Mouse (Mus musculus) olfactory bulb, adult 2 months (tissue): ENCODE measurements around the gene Nr1i2.

Experiments used
- CTCF ChIP-seq: fragments of 200-500 bp; IDR thresholded peaks from 2 replicates; pipeline ENCODE4 v1.5.1; 2012; ENCODE audit warnings: low read depth, mild to moderate bottlenecking, low read length, moderate library complexity; ENCODE audit not compliant: insufficient read depth
- POLR2A ChIP-seq: fragments of 200-500 bp; IDR thresholded peaks from 2 replicates; pipeline ENCODE4 v1.6.1; 2012; ENCODE audit warnings: mild to moderate bottlenecking, low read depth, low read length, moderate library complexity; ENCODE audit not compliant: insufficient read depth

DNA sequence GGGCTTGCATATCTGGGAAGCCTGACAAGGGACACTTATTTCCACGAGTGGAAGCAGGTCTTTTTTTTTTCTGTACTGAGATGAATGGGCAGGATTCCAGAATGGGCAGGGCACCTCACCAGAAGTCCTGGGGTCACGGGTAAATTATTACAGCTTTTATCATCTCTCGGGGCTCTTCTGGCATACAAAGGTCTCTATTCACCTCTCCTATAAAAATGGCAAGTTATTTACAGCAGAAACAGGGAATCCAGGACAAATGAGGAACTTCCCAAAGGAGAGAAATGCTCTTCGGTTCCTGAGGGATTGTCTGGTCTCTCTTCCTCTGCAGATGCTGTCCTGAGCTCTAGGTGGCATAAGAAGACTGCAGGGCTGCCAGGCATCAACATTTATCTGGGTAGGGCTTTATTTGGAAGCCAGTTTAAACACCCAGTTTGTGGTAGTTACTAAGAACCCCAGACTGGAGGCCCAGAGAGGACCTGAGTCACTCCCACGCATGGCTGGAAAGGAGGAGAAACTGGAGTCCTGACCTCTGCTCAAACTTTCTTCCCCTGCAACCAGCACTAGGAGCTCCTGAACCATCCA lies 816 bp upstream of the Nr1i2 start:
- no peak for TF ChIP-seq CTCF
- TF ChIP-seq POLR2A = no peak
